Mouse (Mus musculus) thymus, adult 2 months (tissue): ENCODE data around the gene Ooep. TPM values are rescaled to one million over a fixed set of nuclear protein-coding genes. Genes with fewer than 3 reads are reported as not detected.
"Not testable (repeated sequence)": the region's sequence is repeated elsewhere in the genome, so short reads cannot be mapped to it uniquely, and the experiment has no call there.

ENCODE experiments used
- DNase-seq: peaks from one replicate; pipeline ENCODE4 v3.0.0; 2021
- H3K27ac ChIP-seq: fragments of 200-500 bp; 2 replicates; pipeline ENCODE4 v1.5.1; 2012; ENCODE audit warnings: low read length, control low read depth; ENCODE audit not compliant: control insufficient read depth, insufficient read depth
- H3K27me3 ChIP-seq: fragments of 200-500 bp; 2 replicates; pipeline ENCODE4 v1.6.1; 2012; ENCODE audit warnings: mild to moderate bottlenecking, low read length, moderate library complexity, mixed read lengths; ENCODE audit not compliant: control insufficient read depth, insufficient read depth
- H3K36me3 ChIP-seq: fragments of 200-500 bp; 2 replicates; pipeline ENCODE4 v1.6.1; 2012; ENCODE audit warnings: mild to moderate bottlenecking, low read length, moderate library complexity; ENCODE audit not compliant: control insufficient read depth, insufficient read depth
- H3K4me1 ChIP-seq: fragments of 200-500 bp; replicated peaks from 2 replicates; pipeline ENCODE4 v1.6.1; 2012; ENCODE audit warnings: low read length; ENCODE audit not compliant: control insufficient read depth, insufficient read depth
- H3K4me3 ChIP-seq: fragments of 200-500 bp; 2 replicates; pipeline ENCODE4 v1.5.1; 2012; ENCODE audit warnings: mild to moderate bottlenecking, low read length, control low read depth, moderate library complexity; ENCODE audit not compliant: control insufficient read depth, insufficient read depth
- CTCF ChIP-seq: fragments of 200-500 bp; IDR thresholded peaks from 2 replicates; pipeline ENCODE4 v1.5.1; 2012; ENCODE audit warnings: mild to moderate bottlenecking, control low read depth, low read length, moderate library complexity, borderline replicate concordance; ENCODE audit not compliant: control insufficient read depth, poor library complexity, insufficient read depth; ENCODE audit errors: extremely low read depth
- POLR2A ChIP-seq: fragments of 200-500 bp; IDR thresholded peaks from 2 replicates; pipeline ENCODE4 v1.6.1; 2012; ENCODE audit warnings: mild to moderate bottlenecking, low read length, control low read depth, moderate library complexity; ENCODE audit not compliant: control insufficient read depth, poor library complexity, insufficient read depth; ENCODE audit errors: extremely low read depth
- WGBS: fragments of 180-500 bp; shearing (Covaris S2); methylation state at CpG from one replicate; pipeline ENCODE4 v1.1.7; 2018; 5-methylcytosine and 5-hydroxymethylcytosine counted together
- polyA plus RNA-seq: library from polyadenylated mRNA; depleted of rRNA; stranded (reverse); fragments of >200 nt; gene quantifications from 2 replicates; pipeline ENCODE4 v1.2.3, GENCODE M21; 2012; rRNA removed

Ooep gene
- polyA plus RNA-seq, 1 experiment = 0.65 TPM

DNA sequence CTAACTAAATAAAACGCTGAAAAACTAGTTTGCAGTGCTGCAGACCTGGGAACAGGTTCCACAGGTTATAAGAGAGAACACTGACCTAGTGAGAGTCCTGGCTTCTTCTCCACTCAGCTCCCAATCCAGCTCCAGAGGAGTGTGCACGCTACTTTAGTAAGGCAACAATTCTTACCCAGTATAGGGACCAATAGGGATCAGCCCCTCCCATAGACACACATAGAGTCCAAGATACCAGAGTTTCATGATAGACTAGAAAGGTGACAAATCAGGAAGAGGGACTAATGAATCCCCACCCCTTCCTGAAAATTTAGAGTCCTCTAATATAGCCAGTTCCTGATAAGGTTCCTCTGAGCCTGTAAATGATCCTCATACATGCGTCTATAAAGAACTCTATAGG is 31.5 kb downstream of the Ooep start:
- Histone ChIP-seq H3K27ac (no peak overlapping the region), H3K36me3 (no peaks in the 10 kb centered on the region), H3K4me3 (no peak overlapping the region), H3K4me1 (no peaks in the 10 kb centered on the region), H3K27me3 (no peaks in the 10 kb centered on the region)
- WGBS = 66% methylated on average over 3 of the region's 3 CpGs
- DNase-seq = no peak
- TF ChIP-seq POLR2A (no peak), CTCF (no peak)

- not testable (repeated sequence) for H3K27me3 ChIP-seq, H3K36me3 ChIP-seq, H3K4me3 ChIP-seq, DNase-seq, H3K27ac ChIP-seq, H3K4me1 ChIP-seq
- 65% methylated on average over 4 of the region's 4 CpGs for WGBS
Measured at GRCm38 (mm10) chr9:78345235-78345634, 33.3 kb downstream of the Ooep start.

- H3K4me3 ChIP-seq, H3K27me3 ChIP-seq, DNase-seq, H3K27ac ChIP-seq, H3K4me1 ChIP-seq, H3K36me3 ChIP-seq: not testable (repeated sequence)
- 87% methylated on average over 9 of the region's 9 CpGs for WGBS
Measured at GRCm38 (mm10) chr9:78343055-78343454, 35.5 kb downstream of the Ooep start.

GRCm38 (mm10) chr9:78342494-78342893 is 36.0 kb downstream of the Ooep start:
- H3K36me3 ChIP-seq, DNase-seq, H3K4me3 ChIP-seq, H3K4me1 ChIP-seq, H3K27me3 ChIP-seq, H3K27ac ChIP-seq: not testable (repeated sequence)
- 93% methylated on average over 4 of the region's 4 CpGs for WGBS

GRCm38 (mm10) chr9:78340324-78340723 is 38.2 kb downstream of the Ooep start:
- not testable (repeated sequence) for H3K27ac ChIP-seq, H3K27me3 ChIP-seq, H3K36me3 ChIP-seq, H3K4me1 ChIP-seq, H3K4me3 ChIP-seq
- WGBS = 29% methylated on average over 8 of the region's 8 CpGs
- DNase-seq = peak; percentile 35
- TF ChIP-seq CTCF = peak; percentile 78; the same call in 1 of the 2 replicates

GRCm38 (mm10) chr9:78337050-78337449 is 41.5 kb downstream of the Ooep start:
- not testable (repeated sequence) for H3K36me3 ChIP-seq, H3K4me3 ChIP-seq, H3K27me3 ChIP-seq, DNase-seq, H3K27ac ChIP-seq, H3K4me1 ChIP-seq

- not testable (repeated sequence) for H3K4me3 ChIP-seq, H3K27me3 ChIP-seq, H3K4me1 ChIP-seq, H3K27ac ChIP-seq, H3K36me3 ChIP-seq, DNase-seq
- WGBS = 93% methylated on average over 1 of the region's 1 CpGs
Measured at GRCm38 (mm10) chr9:78327289-78327688, 51.2 kb downstream of the Ooep start, which contains the start of gene Omt2b. Gene Omt2b (plus strand): TSS chr9:78327589.

Other genes starting within 250 kb of the Ooep start
- 5.6 and 7.9 TPM in 2 replicates for gene Gsta4, start 196.0 kb downstream of the Ooep start, polyA plus RNA-seq
- gene Gsta1, start 148.1 kb downstream of the Ooep start, polyA plus RNA-seq = 0.64 and 0.82 TPM in 2 replicates
- 0.19 TPM in 1 of 2 replicates, not detected in the other for gene Gm3776, start 121.6 kb downstream of the Ooep start, polyA plus RNA-seq
- gene Gm10639, start 88.8 kb downstream of the Ooep start, polyA plus RNA-seq = not detected in 2 replicates
- 0.36 TPM in 1 of 2 replicates, not detected in the other for gene Omt2a, start 63.9 kb downstream of the Ooep start, polyA plus RNA-seq
- gene Omt2b, start 51.1 kb downstream of the Ooep start, polyA plus RNA-seq = 0.28 TPM in 1 of 2 replicates, not detected in the other
- 1.4 and 2.1 TPM in 2 replicates for gene Gsta2, start 22.9 kb downstream of the Ooep start, polyA plus RNA-seq
- 0.19 TPM in 1 of 2 replicates, not detected in the other for gene Dppa5a, start 10.5 kb downstream of the Ooep start, polyA plus RNA-seq
- gene Ddx43, start 17.1 kb upstream of the Ooep start, polyA plus RNA-seq = 0.11 and 0.19 TPM in 2 replicates
- gene Cgas, start 64.5 kb upstream of the Ooep start, polyA plus RNA-seq = 1.5 and 1.8 TPM in 2 replicates
- 22.5 and 24.3 TPM in 2 replicates for gene Mto1, start 69.5 kb upstream of the Ooep start, polyA plus RNA-seq
- gene Gm17324, start 70.1 kb upstream of the Ooep start, polyA plus RNA-seq = 0.19 TPM in 1 of 2 replicates, not detected in the other
- gene Eef1a1, start 110.4 kb upstream of the Ooep start, polyA plus RNA-seq = 4,171 and 4,540 TPM in 2 replicates
- 15.5 and 16.6 TPM in 2 replicates for gene Slc17a5, start 209.3 kb upstream of the Ooep start, polyA plus RNA-seq
- 0.17 and 0.23 TPM in 2 replicates for gene Cd109, start 236.8 kb upstream of the Ooep start, polyA plus RNA-seq